Mouse (Mus musculus) neural tube, embryonic 12.5 days (tissue): ENCODE results near the gene Crb3. TPM values are rescaled to one million over a fixed set of nuclear protein-coding genes. Genes with fewer than 3 reads are reported as not detected.

ENCODE experiments used
- ATAC-seq: fragments of 200-750 bp; cut with Nextera tagmentation; 2 replicates; pipeline ENCODE4 v1.8.0; 2017; ENCODE audit warnings: low read depth, mild to moderate bottlenecking, moderate TSS enrichment, moderate library complexity; ENCODE audit not compliant: low FRiP score
- H3K27ac ChIP-seq: fragments of 300-500 bp; sonication (generic); 2 replicates; pipeline ENCODE4 v1.5.1; 2016
- H3K27me3 ChIP-seq: fragments of 300-500 bp; sonication (generic); replicated peaks from 2 replicates; pipeline ENCODE4 v1.6.1; 2016; ENCODE audit warnings: mild to moderate bottlenecking
- H3K36me3 ChIP-seq: fragments of 300-500 bp; sonication (generic); 2 replicates; pipeline ENCODE4 v1.6.1; 2016; ENCODE audit warnings: mild to moderate bottlenecking
- H3K4me1 ChIP-seq: fragments of 300-500 bp; sonication (generic); 2 replicates; pipeline ENCODE4 v1.6.1; 2016
- H3K4me2 ChIP-seq: fragments of 300-500 bp; sonication (generic); replicated peaks from 2 replicates; pipeline ENCODE4 v1.6.1; 2016; ENCODE audit warnings: mild to moderate bottlenecking
- H3K4me3 ChIP-seq: fragments of 300-500 bp; sonication (generic); 2 replicates; pipeline ENCODE4 v1.5.1; 2016
- H3K9ac ChIP-seq: fragments of 300-500 bp; sonication (generic); 2 replicates; pipeline ENCODE4 v1.6.1; 2016; ENCODE audit warnings: mild to moderate bottlenecking
- H3K9me3 ChIP-seq: fragments of 300-500 bp; sonication (generic); 2 replicates; pipeline ENCODE4 v1.6.1; 2016; ENCODE audit warnings: mild to moderate bottlenecking
- WGBS: fragments of 180-500 bp; shearing (Covaris S2); methylation state at CpG from one replicate; pipeline ENCODE4 v1.1.7; 2016; 5-methylcytosine and 5-hydroxymethylcytosine counted together
- polyA plus RNA-seq: library from polyadenylated mRNA; unstranded; fragments of >200 nt; fragmentation: Nextera tagmentation; extraction: Ambion mirVana; gene quantifications from 2 replicates; pipeline ENCODE4 v1.2.1, GENCODE M21; 2016

Crb3 gene
- polyA plus RNA-seq, 1 experiment from 2014 or later = 1.2 TPM

- no peak for ATAC-seq
Measured at GRCm38 (mm10) chr17:57110005-57110404, 51.1 kb downstream of the Crb3 start.

DNA sequence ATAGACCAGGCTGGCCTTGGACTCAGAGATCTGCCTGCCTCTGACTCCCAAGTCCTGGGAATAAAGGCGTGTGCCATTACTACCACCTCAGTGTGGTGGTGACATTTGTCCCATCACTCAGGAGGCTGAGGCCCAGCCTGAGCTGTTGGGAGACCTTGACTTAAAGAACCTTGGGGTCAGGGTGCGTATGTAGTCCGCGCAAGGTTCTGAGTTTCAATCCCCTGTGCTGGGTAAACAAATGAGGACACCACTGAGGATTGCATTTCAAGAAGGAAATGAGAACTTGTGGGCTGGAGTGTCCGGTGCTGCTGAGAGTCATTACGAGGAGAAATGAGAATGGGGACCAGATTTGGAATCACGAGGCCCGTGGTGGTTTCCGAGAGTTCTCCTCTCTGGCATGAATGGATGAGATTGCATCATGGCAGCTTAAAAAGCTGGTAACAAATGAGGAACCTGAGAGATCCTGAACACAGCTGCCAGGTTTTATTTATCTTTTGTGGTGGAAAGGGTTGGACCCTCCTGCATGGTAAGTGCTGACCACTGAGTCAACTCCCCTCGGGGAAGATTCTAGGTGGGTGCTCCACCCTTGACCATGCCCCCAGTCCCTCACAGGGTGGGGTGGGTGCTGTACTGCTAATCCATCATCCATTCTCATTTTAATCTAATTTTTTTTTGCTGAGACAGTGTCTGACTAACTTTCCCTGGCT, 54.0 kb downstream of the Crb3 start:
- H3K9ac ChIP-seq = no peak overlapping the region
- no peak overlapping the region for H3K27ac ChIP-seq
- no peak for ATAC-seq
- H3K4me2 ChIP-seq = no peak overlapping the region
- H3K27me3 ChIP-seq = no peaks in the 10 kb centered on the region
- no peak overlapping the region for H3K4me3 ChIP-seq
- no peaks in the 10 kb centered on the region for H3K9me3 ChIP-seq
- H3K4me1 ChIP-seq = no peaks in the 10 kb centered on the region
- 91% methylated on average over 10 of the region's 10 CpGs for WGBS
- no peaks in the 10 kb centered on the region for H3K36me3 ChIP-seq

More at GRCm38 (mm10) chr17:57110005-57110404, 51.1 kb downstream of the Crb3 start:
- no peaks in the 10 kb centered on the region for H3K9me3 ChIP-seq
- no peak overlapping the region for H3K4me2 ChIP-seq
- no peaks in the 10 kb centered on the region for H3K27me3 ChIP-seq
- no peaks in the 10 kb centered on the region for H3K36me3 ChIP-seq
- H3K4me1 ChIP-seq = peaks cover 15% of the 10 kb centered on the region
- no peak overlapping the region for H3K4me3 ChIP-seq
- no peak overlapping the region for H3K27ac ChIP-seq
- H3K9ac ChIP-seq = no peak overlapping the region
- 89% methylated on average over 1 of the region's 1 CpGs for WGBS

Other genes with a start within 250 kb of the Crb3 start
- 4.9 and 6.0 TPM in 2 replicates for gene Rfx2, start 228.1 kb upstream of the Crb3 start, polyA plus RNA-seq
- gene Acsbg2, start 184.7 kb upstream of the Crb3 start, polyA plus RNA-seq = not detected in 2 replicates
- 0.16 and 0.42 TPM in 2 replicates for gene 1700061G19Rik, start 183.6 kb upstream of the Crb3 start, polyA plus RNA-seq
- gene Mllt1, start 123.7 kb upstream of the Crb3 start, polyA plus RNA-seq = 86.1 and 89.8 TPM in 2 replicates
- not detected in 2 replicates for gene Acer1, start 77.0 kb upstream of the Crb3 start, polyA plus RNA-seq
- gene Clpp, start 68.8 kb upstream of the Crb3 start, polyA plus RNA-seq = 134 and 152 TPM in 2 replicates
- gene Alkbh7, start 61.8 kb upstream of the Crb3 start, polyA plus RNA-seq = 38.0 and 38.2 TPM in 2 replicates
- not detected in 2 replicates for gene Pspn, start 59.1 kb upstream of the Crb3 start, polyA plus RNA-seq
- 71.2 and 76.7 TPM in 2 replicates for gene Gtf2f1, start 47.8 kb upstream of the Crb3 start, polyA plus RNA-seq
- 0.28 and 0.33 TPM in 2 replicates for gene Gm17949, start 47.6 kb upstream of the Crb3 start, polyA plus RNA-seq
- 53.1 and 55.8 TPM in 2 replicates for gene Khsrp, start 27.6 kb upstream of the Crb3 start, polyA plus RNA-seq
- 0.25 TPM in 1 of 2 replicates, not detected in the other for gene Slc25a41, start 17.5 kb upstream of the Crb3 start, polyA plus RNA-seq
- gene Slc25a23, start 758 bp downstream of the Crb3 start, polyA plus RNA-seq = 19.4 and 19.9 TPM in 2 replicates
- 4.3 and 4.5 TPM in 2 replicates for gene Dennd1c, start 19.4 kb downstream of the Crb3 start, polyA plus RNA-seq
- gene Tubb4a, start 28.7 kb downstream of the Crb3 start, polyA plus RNA-seq = 228 and 271 TPM in 2 replicates
- gene Tnfsf9, start 46.2 kb downstream of the Crb3 start, polyA plus RNA-seq = 5.8 TPM in 2 replicates
- 0.24 TPM in 1 of 2 replicates, not detected in the other for gene Cd70, start 90.7 kb downstream of the Crb3 start, polyA plus RNA-seq
- 0.10 and 0.28 TPM in 2 replicates for gene Tnfsf14, start 135.1 kb downstream of the Crb3 start, polyA plus RNA-seq
- 0.68 and 0.97 TPM in 2 replicates for gene C3, start 169.0 kb downstream of the Crb3 start, polyA plus RNA-seq
- gene Gpr108, start 189.3 kb downstream of the Crb3 start, polyA plus RNA-seq = 24.2 and 24.3 TPM in 2 replicates
- gene Trip10, start 190.3 kb downstream of the Crb3 start, polyA plus RNA-seq = 19.7 and 20.6 TPM in 2 replicates
- gene Vav1, start 220.0 kb downstream of the Crb3 start, polyA plus RNA-seq = 1.8 and 2.0 TPM in 2 replicates